Mouse (Mus musculus): Measurements from ENCODE around the gene Kcnk7. TPM values are rescaled to one million over a fixed set of nuclear protein-coding genes. Genes with fewer than 3 reads are reported as not detected.

Kcnk7 gene
- 0.40 TPM in 1 of 2 replicates, not detected in the other for polyA plus RNA-seq (2016; fragmentation: Nextera tagmentation; extraction: Ambion mirVana)

GRCm38 (mm10) chr19:5704163-5704800, at the start of gene Kcnk7:
TSS of gene Kcnk7 (plus strand) at chr19:5704367.
- H3K4me3 ChIP-seq (replicated peaks) = no peak within 1 kb of the TSS
- H3K9me3 ChIP-seq = no peaks in the 10 kb centered on the region
- no peak within 1 kb of the TSS for H3K4me2 ChIP-seq
- 68% methylated on average over 17 of the region's 17 CpGs for WGBS
- 0 out of 2 replicates have a peak within 1 kb of the TSS, but pooled peaks have one; percentile 51 for H3K27ac ChIP-seq
- no peak for ATAC-seq (ENCODE audit: insufficient number of reproducible peaks, insufficient read depth, low FRiP score, low TSS enrichment, low read depth)
- H3K27me3 ChIP-seq = no peaks in the 10 kb centered on the region
- peaks cover 81% of the 10 kb centered on the region for H3K36me3 ChIP-seq
- H3K9ac ChIP-seq (replicated peaks) = no peak within 1 kb of the TSS
- peaks cover 5% of the 10 kb centered on the region for H3K4me1 ChIP-seq (replicated peaks)

GRCm38 (mm10) chr19:5654720-5655298, 49.4 kb upstream of the Kcnk7 start:
- Histone ChIP-seq H3K9me3 (no peaks in the 10 kb centered on the region), H3K4me2 (peak overlapping the region; percentile 82), H3K9ac (replicated peaks) (peak overlapping the region; percentile 62), H3K36me3 (peaks cover 43% of the 10 kb centered on the region), H3K27me3 (peaks cover 30% of the 10 kb centered on the region), H3K4me1 (replicated peaks) (peaks cover 24% of the 10 kb centered on the region), H3K4me3 (replicated peaks) (peak overlapping the region; percentile 47), H3K27ac (no peak overlapping the region)
- WGBS = 5% methylated on average over 43 of the region's 43 CpGs
- peak; percentile 53 for ATAC-seq (ENCODE audit: insufficient number of reproducible peaks, insufficient read depth, low FRiP score, low TSS enrichment, low read depth)

- Histone ChIP-seq H3K4me2 (peak overlapping the region; percentile 70), H3K27ac (peak overlapping the region; percentile 53; the same call in 1 of the 2 replicates), H3K9ac (replicated peaks) (peak overlapping the region; percentile 27; the same call in 1 of the 2 replicates), H3K4me1 (replicated peaks) (peaks cover 32% of the 10 kb centered on the region), H3K36me3 (peaks cover 41% of the 10 kb centered on the region), H3K9me3 (no peaks in the 10 kb centered on the region), H3K4me3 (replicated peaks) (peak overlapping the region; percentile 18), H3K27me3 (0 out of 2 replicates have a peak, but pooled peaks cover 5% of the 10 kb centered on the region)
- 80% methylated on average over 16 of the region's 16 CpGs for WGBS
- no peak for ATAC-seq (ENCODE audit: insufficient number of reproducible peaks, insufficient read depth, low FRiP score, low TSS enrichment, low read depth)
Observed at GRCm38 (mm10) chr19:5660942-5661751, 43.0 kb upstream of the Kcnk7 start.

- peaks cover 32% of the 10 kb centered on the region for H3K4me1 ChIP-seq (replicated peaks)
- H3K4me2 ChIP-seq = peak overlapping the region; percentile 70
- H3K27ac ChIP-seq = peak overlapping the region; percentile 90
- ATAC-seq (ENCODE audit: insufficient number of reproducible peaks, insufficient read depth, low FRiP score, low TSS enrichment, low read depth) = no peak
- H3K4me3 ChIP-seq (replicated peaks) = peak overlapping the region; percentile 52
- H3K27me3 ChIP-seq = no peaks in the 10 kb centered on the region
- H3K9me3 ChIP-seq = no peaks in the 10 kb centered on the region
- peak overlapping the region; percentile 65 for H3K9ac ChIP-seq (replicated peaks)
- peaks cover 45% of the 10 kb centered on the region for H3K36me3 ChIP-seq
- 72% methylated on average over 8 of the region's 8 CpGs for WGBS
Observed at GRCm38 (mm10) chr19:5662310-5662709, 41.9 kb upstream of the Kcnk7 start.

DNA sequence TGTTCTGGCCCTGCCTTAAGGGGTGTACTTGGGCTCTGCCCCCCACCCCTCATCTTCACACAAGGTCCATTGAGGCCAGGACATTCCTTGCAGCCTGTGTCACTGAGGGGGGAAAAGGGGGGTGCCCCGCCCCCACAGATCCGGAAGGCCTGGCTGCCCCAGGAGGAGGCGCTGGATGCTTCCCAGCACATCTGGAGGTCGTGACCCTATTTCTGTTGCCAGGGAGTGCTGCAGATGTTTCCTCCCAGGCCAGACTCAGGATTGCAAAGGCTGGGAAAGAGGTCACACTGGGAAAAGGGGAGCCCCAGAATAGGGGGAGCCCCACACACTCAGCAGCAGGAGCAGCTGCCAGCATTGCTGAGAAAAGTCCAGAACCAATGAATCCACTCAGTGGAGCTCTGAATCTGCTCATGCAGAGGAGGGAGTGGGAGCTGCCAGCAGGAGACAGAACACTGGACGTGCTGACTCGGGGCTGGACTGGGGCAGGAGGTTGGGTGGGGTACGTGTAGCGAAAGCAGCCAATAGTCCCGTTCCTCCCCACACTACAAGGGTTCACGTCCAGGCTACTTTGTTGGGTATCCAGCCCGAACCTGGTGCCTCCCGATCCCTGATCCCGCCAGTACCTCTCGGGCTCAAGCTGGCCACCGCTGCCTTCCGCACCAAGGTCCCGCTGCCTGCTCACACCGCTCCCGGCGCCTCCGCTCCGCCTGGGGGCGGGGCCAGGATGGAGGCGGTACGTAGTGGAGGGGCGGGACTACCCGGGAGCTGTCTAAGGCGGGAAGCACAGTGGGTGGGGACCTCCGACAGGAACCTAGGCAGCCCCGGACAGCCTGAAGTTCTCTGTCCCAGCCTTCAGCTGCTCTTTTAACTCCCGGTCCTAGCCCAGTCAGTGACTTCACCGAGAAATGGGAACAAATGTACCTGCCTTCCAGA, 40.9 kb upstream of the Kcnk7 start, which contains the start of gene Sipa1:
Gene Sipa1, minus strand, starts transcription at position 727 of the 933 bp plus-strand sequence.
- peaks cover 32% of the 10 kb centered on the region for H3K4me1 ChIP-seq (replicated peaks)
- peak within 1 kb of the TSS; percentile 52 for H3K4me3 ChIP-seq (replicated peaks)
- peak within 1 kb of the TSS; percentile 65 for H3K9ac ChIP-seq (replicated peaks)
- peaks cover 54% of the 10 kb centered on the region for H3K36me3 ChIP-seq
- 1% methylated on average over 32 of the region's 32 CpGs for WGBS
- H3K9me3 ChIP-seq = no peaks in the 10 kb centered on the region
- H3K27ac ChIP-seq = peak within 1 kb of the TSS; percentile 90
- no peaks in the 10 kb centered on the region for H3K27me3 ChIP-seq
- ATAC-seq (ENCODE audit: insufficient number of reproducible peaks, insufficient read depth, low FRiP score, low TSS enrichment, low read depth) = peak; percentile 91
- H3K4me2 ChIP-seq = peak within 1 kb of the TSS; percentile 70

DNA sequence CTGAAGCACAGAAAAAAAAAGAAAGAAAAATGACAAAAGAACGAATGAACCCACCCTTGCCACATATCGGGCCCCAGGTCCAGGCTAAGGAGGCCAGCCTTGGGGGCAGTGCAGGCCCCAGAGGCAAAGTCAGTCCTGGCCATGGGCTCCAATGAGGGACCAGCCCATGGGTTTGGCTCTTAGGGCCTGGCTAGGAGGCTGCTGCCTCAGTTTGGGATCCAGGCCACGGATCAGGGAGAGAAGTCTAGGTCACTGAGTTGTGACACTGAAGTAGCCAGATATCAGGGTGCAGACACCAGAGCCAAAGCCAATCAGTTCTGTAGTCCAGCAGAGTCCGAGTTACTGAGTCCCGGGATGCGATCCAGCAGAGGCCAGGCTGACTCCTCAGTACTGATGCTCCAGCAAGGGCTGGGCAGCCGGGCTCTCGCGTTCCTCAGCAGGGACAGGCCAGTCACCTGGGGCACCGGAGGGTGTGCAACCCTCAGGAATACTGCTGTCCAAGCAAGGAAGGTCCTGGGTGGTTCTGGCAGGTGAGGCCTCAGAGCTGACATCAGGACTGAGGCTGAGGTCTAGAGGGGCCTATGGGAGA, 39.4 kb upstream of the Kcnk7 start:
- Histone ChIP-seq H3K27me3 (no peaks in the 10 kb centered on the region), H3K27ac (no peak overlapping the region), H3K4me2 (no peak overlapping the region), H3K36me3 (peaks cover 61% of the 10 kb centered on the region), H3K9me3 (no peaks in the 10 kb centered on the region), H3K4me1 (replicated peaks) (peaks cover 32% of the 10 kb centered on the region), H3K9ac (replicated peaks) (peak overlapping the region; percentile 18; the same call in 1 of the 2 replicates), H3K4me3 (replicated peaks) (no peak overlapping the region)
- no peak for ATAC-seq (ENCODE audit: insufficient number of reproducible peaks, insufficient read depth, low FRiP score, low TSS enrichment, low read depth)
- 95% methylated on average over 10 of the region's 10 CpGs for WGBS

GRCm38 (mm10) chr19:5665465-5665864, 38.7 kb upstream of the Kcnk7 start:
- no peak overlapping the region for H3K4me2 ChIP-seq
- H3K4me1 ChIP-seq (replicated peaks) = peaks cover 32% of the 10 kb centered on the region
- no peak overlapping the region for H3K9ac ChIP-seq (replicated peaks)
- no peak for ATAC-seq (ENCODE audit: insufficient number of reproducible peaks, insufficient read depth, low FRiP score, low TSS enrichment, low read depth)
- H3K4me3 ChIP-seq (replicated peaks) = no peak overlapping the region
- 90% methylated on average over 15 of the region's 15 CpGs for WGBS
- no peaks in the 10 kb centered on the region for H3K9me3 ChIP-seq
- peaks cover 63% of the 10 kb centered on the region for H3K36me3 ChIP-seq
- no peak overlapping the region for H3K27ac ChIP-seq
- no peaks in the 10 kb centered on the region for H3K27me3 ChIP-seq

GRCm38 (mm10) chr19:5666386-5666785, 37.8 kb upstream of the Kcnk7 start:
- WGBS = 92% methylated on average over 18 of the region's 18 CpGs
- no peaks in the 10 kb centered on the region for H3K9me3 ChIP-seq
- H3K4me3 ChIP-seq (replicated peaks) = no peak overlapping the region; the same call in 1 of the 2 replicates
- H3K36me3 ChIP-seq = peaks cover 69% of the 10 kb centered on the region
- no peak overlapping the region for H3K9ac ChIP-seq (replicated peaks)
- H3K4me1 ChIP-seq (replicated peaks) = peaks cover 26% of the 10 kb centered on the region
- no peaks in the 10 kb centered on the region for H3K27me3 ChIP-seq
- H3K27ac ChIP-seq = no peak overlapping the region
- ATAC-seq (ENCODE audit: insufficient number of reproducible peaks, insufficient read depth, low FRiP score, low TSS enrichment, low read depth) = no peak
- H3K4me2 ChIP-seq = no peak overlapping the region

DNA sequence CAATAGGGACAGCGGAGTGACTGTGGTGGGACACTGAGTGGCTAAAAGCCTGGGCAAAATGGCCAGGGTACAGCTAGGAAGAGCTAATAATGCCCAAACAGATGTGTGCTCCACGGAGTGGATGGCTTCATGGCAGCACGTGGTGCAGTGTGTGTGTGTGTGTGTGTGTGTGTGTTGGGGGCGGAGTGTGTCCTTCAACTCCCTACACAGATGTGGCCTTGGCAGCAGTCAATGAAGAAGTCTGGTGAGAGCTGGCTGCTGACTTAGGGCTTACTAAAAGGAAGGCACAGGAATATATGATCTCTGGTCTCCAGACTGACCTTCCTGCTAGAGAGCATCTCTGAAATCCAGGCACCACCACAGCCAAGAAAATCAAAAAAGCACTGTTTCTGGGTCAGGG, 35.8 kb upstream of the Kcnk7 start:
- H3K27me3 ChIP-seq = no peaks in the 10 kb centered on the region
- H3K9ac ChIP-seq (replicated peaks) = no peak overlapping the region
- H3K27ac ChIP-seq = no peak overlapping the region
- peaks cover 7% of the 10 kb centered on the region for H3K4me1 ChIP-seq (replicated peaks)
- no peak overlapping the region for H3K4me3 ChIP-seq (replicated peaks)
- no peak overlapping the region for H3K4me2 ChIP-seq
- peaks cover 89% of the 10 kb centered on the region for H3K36me3 ChIP-seq
- 86% methylated on average over 4 of the region's 4 CpGs for WGBS
- ATAC-seq (ENCODE audit: insufficient number of reproducible peaks, insufficient read depth, low FRiP score, low TSS enrichment, low read depth) = no peak
- H3K9me3 ChIP-seq = no peaks in the 10 kb centered on the region

DNA sequence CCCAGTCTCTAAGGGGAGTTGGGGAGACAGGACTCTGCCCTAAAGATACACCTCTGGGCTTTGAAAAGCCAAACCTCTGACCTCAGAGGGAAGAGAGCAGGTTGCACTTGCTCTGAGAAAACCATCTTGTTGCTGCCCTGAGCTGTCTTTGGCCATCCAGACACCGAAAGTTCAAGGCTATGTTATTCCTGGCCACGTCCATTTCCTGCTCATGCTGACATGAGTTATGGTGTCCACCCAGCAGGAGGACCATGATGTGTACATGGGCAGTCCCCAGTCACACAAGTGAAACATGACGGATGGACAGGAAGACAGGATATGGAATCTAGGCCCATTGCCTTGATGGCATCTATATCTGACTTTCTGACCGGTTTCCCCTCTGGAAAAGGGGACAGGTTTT, 23.7 kb upstream of the Kcnk7 start:
- peaks cover 95% of the 10 kb centered on the region for H3K36me3 ChIP-seq
- H3K9ac ChIP-seq (replicated peaks) = no peak overlapping the region; the same call in 1 of the 2 replicates
- no peaks in the 10 kb centered on the region for H3K4me1 ChIP-seq (replicated peaks)
- WGBS = 84% methylated on average over 4 of the region's 4 CpGs
- H3K9me3 ChIP-seq = no peaks in the 10 kb centered on the region
- H3K4me3 ChIP-seq (replicated peaks) = no peak overlapping the region
- H3K4me2 ChIP-seq = no peak overlapping the region
- no peak overlapping the region for H3K27ac ChIP-seq
- no peaks in the 10 kb centered on the region for H3K27me3 ChIP-seq
- ATAC-seq (ENCODE audit: insufficient number of reproducible peaks, insufficient read depth, low FRiP score, low TSS enrichment, low read depth) = no peak

All from limb, embryonic 12.5 days (tissue).